Mouse (Mus musculus) forebrain, embryonic 16.5 days (tissue): ENCODE results near the gene Tmem97. TPM values are rescaled to one million over a fixed set of nuclear protein-coding genes. Genes with fewer than 3 reads are reported as not detected.
A peak's percentile ranks its signal among the peaks of the same experiment; 100 is the strongest.
"Not testable (repeated sequence)": the region's sequence is repeated elsewhere in the genome, so short reads cannot be mapped to it uniquely, and the experiment has no call there.

ENCODE experiments used
- ATAC-seq: fragments of 200-750 bp; cut with Nextera tagmentation; 2 replicates; pipeline ENCODE4 v1.8.0; 2017; ENCODE audit warnings: mild to moderate bottlenecking, moderate library complexity
- H3K27ac ChIP-seq: fragments of 300-500 bp; sonication (generic); 2 replicates; pipeline ENCODE4 v1.5.1; 2014; ENCODE audit warnings: low read length, control low read depth
- H3K27me3 ChIP-seq: fragments of 300-500 bp; sonication (generic); replicated peaks from 2 replicates; pipeline ENCODE4 v1.6.1; 2014; ENCODE audit warnings: low read length; ENCODE audit not compliant: control insufficient read depth, insufficient read depth
- H3K36me3 ChIP-seq: fragments of 300-500 bp; sonication (generic); 2 replicates; pipeline ENCODE4 v1.6.1; 2014; ENCODE audit not compliant: control insufficient read depth, insufficient read depth
- H3K4me1 ChIP-seq: fragments of 300-500 bp; sonication (generic); replicated peaks from 2 replicates; pipeline ENCODE4 v1.6.1; 2014; ENCODE audit warnings: low read length; ENCODE audit not compliant: control insufficient read depth, insufficient read depth
- H3K4me2 ChIP-seq: fragments of 300-500 bp; sonication (generic); 2 replicates; pipeline ENCODE4 v1.6.1; 2014; ENCODE audit warnings: mild to moderate bottlenecking, low read length, control low read depth
- H3K4me3 ChIP-seq: fragments of 300-500 bp; sonication (generic); replicated peaks from 2 replicates; pipeline ENCODE4 v1.5.1; 2014; ENCODE audit warnings: mild to moderate bottlenecking, low read length, control low read depth
- H3K9ac ChIP-seq: fragments of 300-500 bp; sonication (generic); replicated peaks from 2 replicates; pipeline ENCODE4 v1.6.1; 2014; ENCODE audit warnings: low read depth, low read length, control low read depth
- H3K9me3 ChIP-seq: fragments of 300-500 bp; sonication (generic); 2 replicates; pipeline ENCODE4 v1.6.1; 2016; ENCODE audit warnings: low read length; ENCODE audit not compliant: control insufficient read depth
- WGBS: fragments of 180-500 bp; shearing (Covaris S2); extraction: QIAGEN DNeasy Blood & Tissue Kit; methylation state at CpG from one replicate; pipeline ENCODE4 v1.1.7; 2014; 5-methylcytosine and 5-hydroxymethylcytosine counted together
- polyA plus RNA-seq: library from polyadenylated mRNA; unstranded; fragments of >200 nt; fragmentation: Nextera tagmentation; extraction: Ambion mirVana; gene quantifications from 2 replicates; pipeline ENCODE4 v1.2.1, GENCODE M21; 2015

Tmem97 gene
- polyA plus RNA-seq, 1 experiment from 2014 or later, result 34.9 TPM

DNA sequence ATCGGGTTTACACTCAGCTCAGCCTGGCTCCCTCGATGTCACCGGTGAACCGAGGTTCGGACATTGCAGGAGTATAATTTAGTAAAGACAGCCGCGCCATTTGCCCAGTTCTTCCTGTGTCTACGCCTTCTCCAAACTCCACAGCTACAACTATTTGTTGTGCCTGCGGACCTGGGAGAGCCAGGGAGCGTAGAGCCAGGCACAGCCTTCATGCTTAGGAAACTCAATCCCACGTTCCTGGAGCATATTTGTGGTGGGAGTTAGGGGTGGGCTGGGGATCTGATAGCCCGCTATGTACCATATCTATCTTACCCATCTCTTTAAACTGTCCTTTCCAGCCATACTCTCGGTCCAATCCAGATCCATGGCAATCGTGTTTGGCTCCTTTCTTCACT lies 13.9 kb downstream of the Tmem97 start:
- H3K4me2 ChIP-seq, result peak overlapping the region; percentile 88
- H3K9me3 ChIP-seq, result no peaks in the 10 kb centered on the region
- peak overlapping the region; percentile 75 for H3K9ac ChIP-seq
- H3K36me3 ChIP-seq, result peaks cover 10% of the 10 kb centered on the region
- H3K4me1 ChIP-seq, result peaks cover 26% of the 10 kb centered on the region
- H3K27me3 ChIP-seq, result no peaks in the 10 kb centered on the region
- peak overlapping the region; percentile 69 for H3K4me3 ChIP-seq
- peak overlapping the region; percentile 87 for H3K27ac ChIP-seq
- ATAC-seq, result peak; percentile 5; the same call in 1 of the 2 replicates
- 2% methylated on average over 14 of the region's 14 CpGs for WGBS

DNA sequence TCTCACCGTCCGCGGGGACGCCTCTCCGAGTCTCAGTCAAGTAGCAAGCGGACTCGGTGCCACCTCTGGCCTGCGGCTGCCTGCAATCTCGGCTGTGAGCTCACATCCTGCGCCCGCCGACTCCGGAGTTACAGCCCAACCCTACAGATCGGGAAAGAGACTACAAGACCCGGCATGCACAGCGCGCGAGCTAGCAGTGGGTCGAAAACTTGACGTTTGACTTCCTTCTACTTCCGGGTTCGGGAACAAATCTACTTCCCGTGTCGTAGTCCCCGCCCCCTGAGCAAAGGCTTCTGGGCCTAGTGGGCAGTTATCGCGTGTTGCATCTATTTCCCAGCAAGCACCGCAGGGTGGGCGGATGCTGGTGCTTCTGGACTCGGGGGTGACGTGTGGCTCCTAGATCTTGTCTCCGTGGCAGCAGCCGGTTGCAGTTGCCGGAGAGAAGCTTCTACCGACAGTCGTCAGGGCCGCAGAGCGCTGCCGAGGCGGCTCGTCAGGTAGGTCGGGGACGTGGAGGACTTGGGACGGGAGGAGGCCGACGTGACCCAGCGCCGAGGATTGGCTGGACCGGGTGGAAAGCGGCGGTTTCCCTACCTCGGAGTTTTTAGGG lies 14.4 kb downstream of the Tmem97 start, which contains the start of the genes Tnfaip1 and Ift20:
Gene Tnfaip1, minus strand, starts transcription at position 253 of the 610 bp plus-strand sequence.
Gene Ift20, plus strand, starts transcription at position 282 of the 610 bp plus-strand sequence.
- H3K4me3 ChIP-seq, result peak within 1 kb of the TSS; percentile 69

DNA sequence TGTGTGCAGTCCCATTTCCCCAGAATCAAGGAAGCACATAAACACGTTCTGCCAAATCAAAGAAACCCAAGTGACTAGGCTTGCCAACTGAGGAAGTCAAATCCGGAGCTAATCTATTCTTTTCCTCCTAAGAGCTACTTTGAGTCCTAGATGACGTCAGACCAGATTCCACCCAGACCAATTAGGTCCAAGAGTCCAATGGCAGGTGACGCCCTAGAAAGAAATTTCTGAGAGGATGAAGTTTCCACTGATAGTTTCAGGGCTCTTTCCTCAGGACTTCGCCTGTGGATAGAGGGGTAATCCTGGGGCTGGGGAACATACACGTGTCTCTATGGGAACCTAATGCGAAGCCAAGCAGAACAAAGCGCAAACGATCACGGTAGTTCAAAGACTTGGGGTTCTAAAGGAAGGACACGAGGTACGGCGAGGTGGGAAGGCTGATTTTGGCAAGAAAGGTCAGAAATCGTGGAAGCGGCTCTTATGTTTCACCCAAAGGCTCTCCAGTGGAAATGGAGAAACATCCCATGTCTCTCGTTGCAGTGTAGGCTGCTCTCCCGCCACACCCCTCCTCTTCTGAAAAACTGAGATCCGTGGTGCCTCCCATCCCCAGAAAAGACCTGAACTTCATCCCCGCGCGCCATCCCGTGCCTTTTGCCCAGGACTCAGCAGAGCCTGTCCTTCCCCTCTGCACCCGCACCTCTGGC lies 15.0 kb downstream of the Tmem97 start:
- no peaks in the 10 kb centered on the region for H3K9me3 ChIP-seq
- ATAC-seq, result no peak; the same call in 1 of the 2 replicates
- peaks cover 7% of the 10 kb centered on the region for H3K36me3 ChIP-seq
- peaks cover 26% of the 10 kb centered on the region for H3K4me1 ChIP-seq
- no peaks in the 10 kb centered on the region for H3K27me3 ChIP-seq
- H3K4me3 ChIP-seq, result peak overlapping the region; percentile 69
- peak overlapping the region; percentile 80 for H3K4me2 ChIP-seq
- H3K9ac ChIP-seq, result peak overlapping the region; percentile 80
- H3K27ac ChIP-seq, result peak overlapping the region; percentile 91
- under 1% methylated on average over 23 of the region's 23 CpGs for WGBS

More for the DNA sequence above, 14.4 kb downstream of the Tmem97 start, which contains the start of the genes Tnfaip1 and Ift20:
- Histone ChIP-seq H3K27me3 (no peaks in the 10 kb centered on the region), H3K27ac (peak within 1 kb of the TSS; percentile 91), H3K36me3 (peaks cover 10% of the 10 kb centered on the region), H3K9me3 (no peaks in the 10 kb centered on the region), H3K4me1 (peaks cover 26% of the 10 kb centered on the region), H3K4me2 (peak within 1 kb of the TSS; percentile 88), H3K9ac (peak within 1 kb of the TSS; percentile 80)
- WGBS, result 0% methylated on average over 52 of the region's 52 CpGs
- ATAC-seq, result peak; percentile 99

DNA sequence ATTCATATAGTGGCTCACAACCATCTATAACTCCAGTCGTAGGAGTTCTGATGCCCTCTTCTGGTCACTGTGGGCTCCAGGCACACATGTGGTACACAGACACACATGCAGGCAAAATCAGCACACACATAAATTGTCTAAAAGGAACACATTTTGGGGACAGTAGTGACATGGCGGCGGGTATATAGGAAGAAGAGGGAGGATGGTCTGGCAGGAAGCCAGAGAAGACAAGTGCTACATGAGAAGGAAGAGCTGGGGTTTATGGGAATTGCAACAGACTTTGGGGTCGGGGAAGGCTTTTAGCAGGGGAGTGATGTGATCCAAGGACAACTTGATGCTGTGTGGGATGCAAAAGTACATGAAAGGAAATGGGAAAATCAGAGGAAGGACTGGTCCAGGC lies 16.1 kb downstream of the Tmem97 start:
- Histone ChIP-seq H3K36me3 (peaks cover 7% of the 10 kb centered on the region; the same call in 1 of the 2 replicates), H3K9me3 (no peaks in the 10 kb centered on the region), H3K27me3 (no peaks in the 10 kb centered on the region), H3K27ac (no peak overlapping the region), H3K4me3 (peak overlapping the region; percentile 69), H3K4me1 (peaks cover 26% of the 10 kb centered on the region), H3K4me2 (peak overlapping the region; percentile 80), H3K9ac (no peak overlapping the region)
- no peak for ATAC-seq
- WGBS, result 87% methylated on average over 4 of the region's 4 CpGs

DNA sequence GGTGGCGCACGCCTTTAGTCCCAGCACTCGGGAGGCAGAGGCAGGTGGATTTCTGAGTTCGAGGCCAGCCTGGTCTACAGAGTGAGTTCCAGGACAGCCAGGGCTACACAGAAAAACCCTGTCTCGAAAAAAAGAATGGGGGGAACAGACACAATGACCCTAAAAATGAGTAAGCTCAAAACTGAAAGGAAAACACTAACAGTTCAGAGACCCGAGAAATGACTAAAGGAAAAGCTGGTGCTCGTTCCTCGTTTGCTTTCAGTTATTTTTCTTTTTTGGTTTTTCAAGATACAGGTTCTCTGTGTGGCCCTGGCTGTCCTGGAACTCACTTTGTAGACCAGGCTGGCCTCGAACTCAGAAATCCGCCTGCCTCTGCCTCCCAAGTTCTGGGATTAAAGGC lies 19.1 kb downstream of the Tmem97 start:
- H3K4me2 ChIP-seq, H3K27me3 ChIP-seq, H3K9me3 ChIP-seq, ATAC-seq, H3K27ac ChIP-seq, H3K9ac ChIP-seq, H3K4me3 ChIP-seq, H3K36me3 ChIP-seq: not testable (repeated sequence)
- peaks cover 13% of the 10 kb centered on the region for H3K4me1 ChIP-seq
- 88% methylated on average over 10 of the region's 10 CpGs for WGBS

DNA sequence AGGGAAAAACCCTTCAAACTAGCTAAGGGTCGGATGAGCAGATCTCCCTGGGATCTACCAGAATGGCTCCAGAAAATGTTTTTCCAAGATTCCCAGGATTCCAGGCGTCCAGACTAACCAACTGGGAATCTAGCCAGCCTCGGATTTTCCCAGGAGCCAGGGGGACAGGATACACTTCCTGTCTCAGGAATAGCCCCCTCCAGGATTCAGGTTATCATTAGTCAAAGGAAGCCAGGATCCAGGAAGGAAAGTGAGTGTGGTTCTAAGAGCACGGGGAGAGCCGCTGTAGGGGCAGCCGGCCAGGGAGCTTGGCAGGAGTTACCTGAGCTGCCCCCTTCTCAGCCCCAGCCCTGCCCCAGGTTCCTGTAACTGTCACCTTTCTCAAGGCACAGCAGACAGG lies 19.5 kb downstream of the Tmem97 start:
- no peak overlapping the region for H3K9ac ChIP-seq
- ATAC-seq, result no peak
- no peak overlapping the region for H3K27ac ChIP-seq
- WGBS, result 81% methylated on average over 6 of the region's 6 CpGs
- peaks cover 8% of the 10 kb centered on the region; the same call in 1 of the 2 replicates for H3K36me3 ChIP-seq
- H3K4me2 ChIP-seq, result no peak overlapping the region
- peaks cover 13% of the 10 kb centered on the region for H3K4me1 ChIP-seq
- H3K9me3 ChIP-seq, result no peaks in the 10 kb centered on the region
- H3K4me3 ChIP-seq, result no peak overlapping the region
- no peaks in the 10 kb centered on the region for H3K27me3 ChIP-seq

DNA sequence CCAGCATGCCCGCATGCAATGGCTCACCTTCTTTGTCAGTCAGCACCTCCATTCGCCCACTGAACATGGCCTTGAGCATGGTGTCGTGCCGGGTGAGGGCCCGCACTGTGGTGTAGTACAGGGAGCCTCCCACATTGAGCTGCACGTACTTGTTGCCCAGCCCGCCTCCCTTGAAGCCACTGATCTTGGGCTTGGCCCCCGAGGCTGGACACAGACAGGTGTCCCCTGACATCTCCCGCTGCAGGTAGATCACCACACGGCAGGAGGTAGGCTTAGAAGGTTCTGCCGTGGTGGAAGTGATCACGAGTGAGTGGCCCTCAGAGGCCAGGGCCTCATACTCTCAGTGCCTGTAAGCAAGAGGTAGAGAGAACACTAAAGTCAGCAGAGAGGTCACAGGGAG lies 20.6 kb downstream of the Tmem97 start:
- Histone ChIP-seq H3K27ac (no peak overlapping the region), H3K9ac (no peak overlapping the region), H3K4me2 (no peak overlapping the region), H3K36me3 (peaks cover 12% of the 10 kb centered on the region), H3K27me3 (no peaks in the 10 kb centered on the region), H3K4me3 (no peak overlapping the region), H3K9me3 (no peaks in the 10 kb centered on the region), H3K4me1 (peaks cover 7% of the 10 kb centered on the region)
- 90% methylated on average over 12 of the region's 12 CpGs for WGBS
- no peak for ATAC-seq

DNA sequence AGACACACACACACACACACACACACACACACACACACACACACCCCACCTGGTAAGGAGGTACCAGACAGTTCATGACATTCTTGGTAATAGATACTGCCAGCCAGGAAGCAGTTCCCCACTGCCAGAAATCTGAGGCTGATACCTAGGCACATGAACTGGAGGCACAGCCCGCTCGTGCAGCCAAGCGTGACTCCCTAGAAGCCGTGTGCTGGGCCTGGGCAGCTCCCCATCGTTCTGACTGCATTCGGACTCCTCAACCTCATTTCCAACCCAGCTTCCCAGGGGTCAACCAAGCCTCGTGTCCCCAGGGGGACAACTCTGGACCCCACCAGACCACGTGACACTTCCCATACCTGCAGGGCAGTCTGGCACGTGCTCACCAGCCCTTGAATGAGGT lies 21.9 kb downstream of the Tmem97 start:
- 87% methylated on average over 9 of the region's 9 CpGs for WGBS
- Histone ChIP-seq H3K27ac (no peak overlapping the region), H3K9me3 (no peaks in the 10 kb centered on the region), H3K27me3 (no peaks in the 10 kb centered on the region), H3K4me2 (no peak overlapping the region), H3K36me3 (peaks cover 23% of the 10 kb centered on the region), H3K4me3 (no peak overlapping the region), H3K9ac (no peak overlapping the region), H3K4me1 (no peaks in the 10 kb centered on the region)
- no peak for ATAC-seq

DNA sequence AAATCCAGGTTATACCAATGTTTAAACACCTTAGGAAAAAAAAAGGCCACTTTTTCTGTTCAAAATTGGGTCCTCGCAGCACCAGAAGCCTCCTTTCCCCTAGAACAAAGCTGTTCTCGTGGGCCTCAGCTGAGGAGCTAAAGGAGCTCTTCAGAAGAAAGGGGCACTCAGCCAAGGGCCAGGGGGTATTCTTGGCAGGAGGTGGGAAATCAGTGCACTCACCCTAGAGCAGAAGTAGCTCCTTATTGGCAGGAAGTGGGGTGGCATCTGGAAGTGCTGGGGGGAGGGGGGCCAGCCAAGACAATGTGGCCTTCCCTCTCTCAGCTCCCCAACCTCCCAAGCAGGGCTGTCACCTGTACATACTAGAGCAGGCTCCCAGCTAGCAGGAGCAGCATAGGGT lies 25.7 kb downstream of the Tmem97 start:
- H3K4me2 ChIP-seq, result no peak overlapping the region

More for the DNA sequence above, 25.7 kb downstream of the Tmem97 start:
- H3K27me3 ChIP-seq, result no peaks in the 10 kb centered on the region
- no peaks in the 10 kb centered on the region for H3K9me3 ChIP-seq
- no peak overlapping the region for H3K27ac ChIP-seq
- no peak overlapping the region for H3K9ac ChIP-seq
- 40% methylated on average over 2 of the region's 2 CpGs for WGBS
- H3K4me1 ChIP-seq, result no peaks in the 10 kb centered on the region
- no peak overlapping the region for H3K4me3 ChIP-seq
- peak; percentile 40; the same call in 1 of the 2 replicates for ATAC-seq
- H3K36me3 ChIP-seq, result peaks cover 49% of the 10 kb centered on the region
